Mouse (Mus musculus): ENCODE results near the gene Gm7792. TPM values are rescaled to one million over a fixed set of nuclear protein-coding genes. Genes with fewer than 3 reads are reported as not detected.
"Not testable (repeated sequence)": the region's sequence is repeated elsewhere in the genome, so short reads cannot be mapped to it uniquely, and the experiment has no call there.

The Gm7792 gene
- not detected in 2 replicates for polyA plus RNA-seq (2015; fragmentation: Nextera tagmentation; extraction: Ambion mirVana)

- not testable (repeated sequence) for H3K4me3 ChIP-seq; H3K27me3 ChIP-seq; ATAC-seq; H3K9me3 ChIP-seq (replicated peaks); H3K4me2 ChIP-seq; H3K36me3 ChIP-seq (ENCODE audit: poor library complexity, severe bottlenecking); H3K27ac ChIP-seq; H3K9ac ChIP-seq; H3K4me1 ChIP-seq
- WGBS: 90% methylated on average over 1 of the region's 2 CpGs
Observed at GRCm38 (mm10) chr5:93843476-93843875, at the start of gene Gm7792. Gene Gm7792, plus strand, starts transcription at chr5:93843776.

Other genes with a start within 250 kb of the Gm7792 start
- not detected in 2 replicates for gene C87414, start 172.2 kb upstream of the Gm7792 start, polyA plus RNA-seq (2015; fragmentation: Nextera tagmentation; extraction: Ambion mirVana)
- gene Gm16429, start 85.3 kb downstream of the Gm7792 start, polyA plus RNA-seq (2015; fragmentation: Nextera tagmentation; extraction: Ambion mirVana): not detected in 2 replicates
- gene BC061212, start 226.8 kb downstream of the Gm7792 start, polyA plus RNA-seq (2015; fragmentation: Nextera tagmentation; extraction: Ambion mirVana): not detected in 2 replicates
- not detected in 2 replicates for gene Gm6351, start 232.6 kb downstream of the Gm7792 start, polyA plus RNA-seq (2015; fragmentation: Nextera tagmentation; extraction: Ambion mirVana)